Mouse (Mus musculus): ENCODE measurements at regions not wholly inside any gene's neighbourhood (a gene's known extent, or its start where the extent isn't known, plus 50 kb on each side); places are given as distances from the start of the nearest gene placed in this dataset.

DNA sequence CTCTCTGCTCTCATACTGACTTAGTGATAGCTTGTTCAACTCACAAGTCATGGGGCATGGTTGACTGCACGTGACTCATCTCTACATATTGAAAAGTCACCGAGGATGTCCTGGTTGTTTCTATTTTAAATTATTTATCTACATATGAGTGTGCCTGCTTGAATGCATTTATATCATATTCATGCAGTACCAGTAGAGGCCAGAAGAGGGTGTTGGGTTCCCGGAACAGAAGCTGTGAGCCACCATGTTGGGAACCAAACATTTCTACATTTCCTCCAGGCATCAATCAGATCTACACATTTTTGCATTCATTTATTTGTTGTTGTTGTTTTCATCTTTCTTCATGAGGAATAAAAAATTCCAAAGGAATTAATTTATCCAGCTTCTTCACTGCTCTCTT is 214.6 kb upstream of the Tgfbr2 start:
- Histone ChIP-seq H3K27ac (ENCODE audit: insufficient read depth, low read length) (no peak overlapping the region), H3K4me1 (ENCODE audit: control insufficient read depth, insufficient read depth, low read length) (no peaks in the 10 kb centered on the region), H3K27me3 (ENCODE audit: control insufficient read depth, insufficient read depth, low read length) (no peaks in the 10 kb centered on the region), H3K4me3 (replicated peaks; ENCODE audit: insufficient read depth, low read depth, low read length) (no peak overlapping the region)
- TF ChIP-seq POLR2A (IDR thresholded peaks at IDR 0.05; ENCODE audit: borderline replicate concordance, insufficient read depth, low read length) = no peak
- no peak for TF ChIP-seq CTCF (IDR thresholded peaks at IDR 0.05; ENCODE audit: borderline replicate concordance, insufficient read depth, low read depth, low read length)
- WGBS = 91% methylated on average over 3 of the region's 3 CpGs
- no peak for DNase-seq

DNA sequence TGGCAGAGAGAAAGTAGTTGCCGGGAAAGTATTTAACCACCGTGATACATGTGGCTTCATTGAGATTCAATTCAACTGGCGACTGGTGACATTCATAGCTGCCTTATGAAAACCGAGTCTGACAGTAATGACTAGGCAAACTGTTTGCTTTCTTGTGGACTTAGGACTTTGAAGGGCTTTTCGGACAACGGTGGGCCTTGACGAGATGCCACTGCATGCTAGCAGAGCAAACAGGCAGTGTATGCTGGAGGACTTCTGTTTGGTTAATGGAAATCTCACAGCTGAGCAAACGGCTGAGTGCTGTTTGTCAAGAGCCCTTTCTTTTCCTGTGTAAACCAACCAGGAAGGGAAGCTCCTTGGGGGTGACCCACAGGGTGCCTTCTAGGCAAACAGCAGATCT is 213.7 kb upstream of the Tgfbr2 start:
- TF ChIP-seq POLR2A (IDR thresholded peaks at IDR 0.05; ENCODE audit: borderline replicate concordance, insufficient read depth, low read length) (no peak), CTCF (IDR thresholded peaks at IDR 0.05; ENCODE audit: borderline replicate concordance, insufficient read depth, low read depth, low read length) (no peak)
- Histone ChIP-seq H3K4me3 (replicated peaks; ENCODE audit: insufficient read depth, low read depth, low read length) (no peak overlapping the region), H3K27me3 (ENCODE audit: control insufficient read depth, insufficient read depth, low read length) (no peaks in the 10 kb centered on the region), H3K27ac (ENCODE audit: insufficient read depth, low read length) (no peak overlapping the region), H3K4me1 (ENCODE audit: control insufficient read depth, insufficient read depth, low read length) (no peaks in the 10 kb centered on the region)
- 82% methylated on average over 8 of the region's 8 CpGs for WGBS
- DNase-seq = no peak

DNA sequence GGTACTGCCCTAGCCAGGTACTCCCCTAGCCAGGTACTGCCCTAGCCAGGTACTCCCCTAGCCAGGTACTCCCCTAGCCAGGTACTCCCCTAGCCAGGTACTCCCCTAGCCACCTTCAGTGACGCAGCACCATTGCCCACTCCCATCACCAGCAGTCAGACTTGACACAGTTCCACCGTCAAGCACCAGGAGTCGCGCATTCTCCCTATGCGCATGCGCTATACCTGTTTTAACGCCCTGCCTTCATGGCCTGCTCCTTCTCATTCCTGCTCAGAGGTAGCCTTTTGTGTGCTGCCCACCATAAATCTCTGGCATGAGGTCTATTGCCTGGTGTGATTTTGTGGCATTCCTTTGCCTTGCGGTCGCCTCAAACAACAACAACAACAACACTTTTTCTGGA is 212.9 kb upstream of the Tgfbr2 start:
- Histone ChIP-seq H3K27me3 (ENCODE audit: control insufficient read depth, insufficient read depth, low read length) (no peaks in the 10 kb centered on the region), H3K4me3 (replicated peaks; ENCODE audit: insufficient read depth, low read depth, low read length) (no peak overlapping the region), H3K4me1 (ENCODE audit: control insufficient read depth, insufficient read depth, low read length) (no peaks in the 10 kb centered on the region), H3K27ac (ENCODE audit: insufficient read depth, low read length) (no peak overlapping the region)
- DNase-seq = no peak
- 96% methylated on average over 9 of the region's 9 CpGs for WGBS
- no peak for TF ChIP-seq CTCF (IDR thresholded peaks at IDR 0.05; ENCODE audit: borderline replicate concordance, insufficient read depth, low read depth, low read length)
- no peak for TF ChIP-seq POLR2A (IDR thresholded peaks at IDR 0.05; ENCODE audit: borderline replicate concordance, insufficient read depth, low read length)

DNA sequence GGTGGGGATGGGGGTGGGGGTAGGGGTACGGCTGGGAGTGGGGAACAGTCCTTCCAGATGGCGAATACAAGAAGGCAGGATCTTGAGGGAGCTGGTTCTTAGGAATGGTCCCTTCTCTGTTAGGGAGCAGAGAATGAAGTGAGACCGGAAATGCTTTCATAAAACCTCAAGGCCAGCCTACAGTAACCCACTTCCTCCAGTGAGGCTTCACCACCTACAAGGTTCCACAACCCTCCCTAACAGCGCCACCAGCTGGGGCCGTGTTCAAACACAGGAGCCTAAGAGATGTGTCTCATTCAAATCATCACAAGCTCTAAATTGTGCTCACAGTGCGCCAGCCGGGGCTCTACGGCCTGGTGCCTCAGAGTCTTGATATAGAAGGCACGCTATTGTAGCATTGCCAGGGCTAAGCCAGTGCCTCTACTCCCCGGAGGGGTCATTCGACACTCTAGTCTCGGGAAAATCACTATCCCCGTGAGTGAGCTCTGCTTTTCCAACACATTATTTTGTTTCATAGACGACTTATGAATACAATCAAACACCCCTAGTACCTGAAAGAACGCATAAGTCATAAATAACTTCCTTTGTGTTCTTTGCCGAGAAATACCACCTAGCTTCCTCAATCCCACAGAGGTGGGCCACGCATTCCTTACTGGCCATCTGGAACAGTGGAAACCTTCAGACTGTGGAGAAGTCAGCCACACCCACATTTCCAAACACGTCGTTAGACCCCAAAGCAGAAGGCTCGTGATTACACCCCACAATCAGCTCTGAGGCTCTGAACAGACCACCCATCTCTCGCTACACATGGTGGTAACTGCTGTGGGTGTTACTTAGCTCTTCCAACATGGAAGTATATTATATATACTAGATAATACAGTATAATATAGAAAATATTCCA is 209.3 kb upstream of the Tgfbr2 start:
- 50% methylated on average over 21 of the region's 21 CpGs for WGBS
- Histone ChIP-seq H3K4me1 (ENCODE audit: control insufficient read depth, insufficient read depth, low read length) (no peaks in the 10 kb centered on the region), H3K27ac (ENCODE audit: insufficient read depth, low read length) (no peak overlapping the region), H3K4me3 (replicated peaks; ENCODE audit: insufficient read depth, low read depth, low read length) (no peak overlapping the region), H3K27me3 (ENCODE audit: control insufficient read depth, insufficient read depth, low read length) (no peaks in the 10 kb centered on the region)
- DNase-seq = peak; percentile 6 to 16
- TF ChIP-seq POLR2A (IDR thresholded peaks at IDR 0.05; ENCODE audit: borderline replicate concordance, insufficient read depth, low read length) = no peak
- TF ChIP-seq CTCF (IDR thresholded peaks at IDR 0.05; ENCODE audit: borderline replicate concordance, insufficient read depth, low read depth, low read length) = 0 out of 2 replicates have a peak, but pooled peaks have one; percentile 10

GRCm38 (mm10) chr9:116383411-116384101 is 208.4 kb upstream of the Tgfbr2 start:
- DNase-seq = no peak
- no peaks in the 10 kb centered on the region for H3K4me1 ChIP-seq (ENCODE audit: control insufficient read depth, insufficient read depth, low read length)
- TF ChIP-seq CTCF (IDR thresholded peaks at IDR 0.05; ENCODE audit: borderline replicate concordance, insufficient read depth, low read depth, low read length) (no peak), POLR2A (IDR thresholded peaks at IDR 0.05; ENCODE audit: borderline replicate concordance, insufficient read depth, low read length) (no peak)
- no peak overlapping the region for H3K27ac ChIP-seq (ENCODE audit: insufficient read depth, low read length)
- WGBS = 23% methylated on average over 18 of the region's 18 CpGs
- no peak overlapping the region for H3K4me3 ChIP-seq (replicated peaks; ENCODE audit: insufficient read depth, low read depth, low read length)
- no peaks in the 10 kb centered on the region for H3K27me3 ChIP-seq (ENCODE audit: control insufficient read depth, insufficient read depth, low read length)

DNA sequence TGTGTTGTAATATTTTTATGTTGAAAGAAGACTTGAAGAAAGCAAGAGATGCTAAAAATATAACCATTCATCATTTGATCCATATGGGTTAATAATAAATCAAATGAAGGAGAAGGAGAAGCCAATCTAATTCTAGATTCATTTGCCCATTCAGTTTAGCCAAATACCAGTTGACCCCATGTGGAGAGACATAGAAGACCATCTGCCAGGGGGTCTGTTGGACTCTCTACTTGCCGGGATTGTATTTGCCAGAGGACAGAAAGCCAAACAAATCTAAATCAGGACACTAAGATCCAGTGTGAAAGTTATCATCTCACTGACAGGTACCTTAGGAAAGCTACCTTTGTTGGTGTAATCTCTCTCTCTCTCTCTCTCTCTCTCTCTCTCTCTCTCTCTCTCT is 202.5 kb upstream of the Tgfbr2 start:
- Histone ChIP-seq H3K27ac (ENCODE audit: insufficient read depth, low read length) (no peak overlapping the region), H3K4me1 (ENCODE audit: control insufficient read depth, insufficient read depth, low read length) (no peaks in the 10 kb centered on the region), H3K4me3 (replicated peaks; ENCODE audit: insufficient read depth, low read depth, low read length) (no peak overlapping the region), H3K27me3 (ENCODE audit: control insufficient read depth, insufficient read depth, low read length) (no peaks in the 10 kb centered on the region)
- 4% methylated on average over 1 of the region's 1 CpGs for WGBS
- peak in 1 of 2 experiments; percentile 12 for DNase-seq
- no peak for TF ChIP-seq CTCF (IDR thresholded peaks at IDR 0.05; ENCODE audit: borderline replicate concordance, insufficient read depth, low read depth, low read length)
- TF ChIP-seq POLR2A (IDR thresholded peaks at IDR 0.05; ENCODE audit: borderline replicate concordance, insufficient read depth, low read length) = no peak

GRCm38 (mm10) chr9:116375658-116376357 is 200.6 kb upstream of the Tgfbr2 start:
- peak; percentile 16 to 18 for DNase-seq
- 47% methylated on average over 12 of the region's 12 CpGs for WGBS
- no peaks in the 10 kb centered on the region for H3K4me1 ChIP-seq (ENCODE audit: control insufficient read depth, insufficient read depth, low read length)
- H3K4me3 ChIP-seq (replicated peaks; ENCODE audit: insufficient read depth, low read depth, low read length) = no peak overlapping the region
- no peak overlapping the region for H3K27ac ChIP-seq (ENCODE audit: insufficient read depth, low read length)
- TF ChIP-seq POLR2A (IDR thresholded peaks at IDR 0.05; ENCODE audit: borderline replicate concordance, insufficient read depth, low read length) (no peak), CTCF (IDR thresholded peaks at IDR 0.05; ENCODE audit: borderline replicate concordance, insufficient read depth, low read depth, low read length) (no peak)
- H3K27me3 ChIP-seq (ENCODE audit: control insufficient read depth, insufficient read depth, low read length) = no peaks in the 10 kb centered on the region
